Mouse (Mus musculus) ES-Bruce4 (cell line): ENCODE results near the gene Dnajb6.

Source experiments
- CTCF ChIP-seq: IDR thresholded peaks from one replicate; pipeline ENCODE4 v1.8.1; 2011; ENCODE audit warnings: low read depth, low read length
- EP300 ChIP-seq: IDR thresholded peaks from 2 replicates; pipeline ENCODE4 v1.6.1; 2011; ENCODE audit warnings: low read depth, low read length; ENCODE audit not compliant: insufficient read depth

DNA sequence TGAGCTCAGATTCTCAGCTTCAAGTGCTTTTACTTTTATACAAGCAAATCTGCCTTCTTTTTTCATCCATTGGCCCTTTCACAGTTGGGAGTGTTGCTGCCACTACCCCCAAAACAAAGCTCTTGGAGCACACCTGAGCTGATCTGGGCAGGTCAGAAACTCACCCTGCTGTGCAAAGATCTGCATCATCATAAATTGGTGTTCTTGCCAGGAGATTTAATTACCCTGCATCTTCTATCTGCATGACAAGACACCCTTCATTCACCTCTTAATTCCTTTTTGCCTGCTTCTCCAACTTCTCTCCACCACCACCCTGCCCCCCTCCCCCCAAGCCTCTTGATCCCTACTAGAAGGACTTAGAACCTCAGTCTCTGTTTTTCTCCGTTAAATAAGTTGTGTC lies 14.3 kb upstream of the Dnajb6 start:
- TF ChIP-seq EP300 = no peak
- TF ChIP-seq CTCF = no peak
